Mouse (Mus musculus): ENCODE data around the gene Atp2a1.
"Not testable (repeated sequence)": the region's sequence is repeated elsewhere in the genome, so short reads cannot be mapped to it uniquely, and the experiment has no call there.

Atp2a1 gene

GRCm38 (mm10) chr7:126402518-126402917, 60.4 kb downstream of the Atp2a1 start:
- not testable (repeated sequence) for DNase-seq

GRCm38 (mm10) chr7:126399548-126399947, 63.4 kb downstream of the Atp2a1 start:
- DNase-seq = peak; percentile 87

GRCm38 (mm10) chr7:126397822-126398221, 65.1 kb downstream of the Atp2a1 start:
- no peak for DNase-seq

- no peak for DNase-seq
These were observed 65.7 kb downstream of the Atp2a1 start for GRCm38 (mm10) chr7:126397221-126397620.

- peak; percentile 99 for DNase-seq
These were observed 66.4 kb downstream of the Atp2a1 start, which contains the start of gene Nfatc2ip for GRCm38 (mm10) chr7:126396298-126397119. Gene Nfatc2ip, minus strand, starts transcription at chr7:126396737.
